Mouse (Mus musculus): ENCODE data around the gene Rnaseh2c.
A peak's percentile ranks its signal among the peaks of the same experiment; 100 is the strongest.

The Rnaseh2c gene

GRCm38 (mm10) chr19:5601752-5602541, at the start of gene Rnaseh2c:
Rnaseh2c (plus strand) TSS chr19:5601873.
- peak; percentile 85 for DNase-seq (ENCODE audit: low read depth)

GRCm38 (mm10) chr19:5553802-5554201, 47.9 kb upstream of the Rnaseh2c start:
- no peak for DNase-seq (ENCODE audit: low read depth)

GRCm38 (mm10) chr19:5554212-5554611, 47.5 kb upstream of the Rnaseh2c start:
- no peak for DNase-seq (ENCODE audit: low read depth)

GRCm38 (mm10) chr19:5558169-5558568, 43.5 kb upstream of the Rnaseh2c start:
- no peak for DNase-seq (ENCODE audit: low read depth)

- no peak for DNase-seq (ENCODE audit: low read depth)
Observed at GRCm38 (mm10) chr19:5558770-5559169, 42.9 kb upstream of the Rnaseh2c start.

- no peak for DNase-seq (ENCODE audit: low read depth)
Observed at GRCm38 (mm10) chr19:5559229-5559628, 42.4 kb upstream of the Rnaseh2c start.

- no peak for DNase-seq (ENCODE audit: low read depth)
Observed at GRCm38 (mm10) chr19:5559631-5560456, 41.8 kb upstream of the Rnaseh2c start.

GRCm38 (mm10) chr19:5560457-5561041, 41.1 kb upstream of the Rnaseh2c start, which contains the start of gene Ovol1:
Ovol1 (minus strand) TSS chr19:5560646.
- no peak for DNase-seq (ENCODE audit: low read depth)

- no peak for DNase-seq (ENCODE audit: low read depth)
Observed at GRCm38 (mm10) chr19:5561252-5561790, 40.4 kb upstream of the Rnaseh2c start.

- DNase-seq (ENCODE audit: low read depth), result no peak
Observed at GRCm38 (mm10) chr19:5561886-5562285, 39.8 kb upstream of the Rnaseh2c start.

GRCm38 (mm10) chr19:5562776-5563175, 38.9 kb upstream of the Rnaseh2c start:
- no peak for DNase-seq (ENCODE audit: low read depth)

GRCm38 (mm10) chr19:5566316-5566715, 35.4 kb upstream of the Rnaseh2c start:
- peak; percentile 20 for DNase-seq (ENCODE audit: low read depth)

- no peak for DNase-seq (ENCODE audit: low read depth)
Observed at GRCm38 (mm10) chr19:5567180-5567533, 34.5 kb upstream of the Rnaseh2c start.

- peak; percentile 96 for DNase-seq (ENCODE audit: low read depth)
Observed at GRCm38 (mm10) chr19:5567534-5568469, 33.9 kb upstream of the Rnaseh2c start, which contains the start of gene Ap5b1. Ap5b1 (plus strand) TSS chr19:5568025.

- peak; percentile 96 for DNase-seq (ENCODE audit: low read depth)
Observed at GRCm38 (mm10) chr19:5568470-5569140, 33.1 kb upstream of the Rnaseh2c start.

- no peak for DNase-seq (ENCODE audit: low read depth)
Observed at GRCm38 (mm10) chr19:5569521-5569920, 32.2 kb upstream of the Rnaseh2c start.

GRCm38 (mm10) chr19:5570353-5571246, 31.1 kb upstream of the Rnaseh2c start:
- no peak for DNase-seq (ENCODE audit: low read depth)

- DNase-seq (ENCODE audit: low read depth), result no peak
Observed at GRCm38 (mm10) chr19:5571831-5572230, 29.8 kb upstream of the Rnaseh2c start.

GRCm38 (mm10) chr19:5572331-5573125, 29.1 kb upstream of the Rnaseh2c start:
- peak; percentile 98 for DNase-seq (ENCODE audit: low read depth)
